Mouse (Mus musculus) frontal cortex, postnatal 36 days (tissue): ENCODE results near the gene Vps52.

ENCODE experiments used
- DNase-seq, 2 experiments: peaks; one replicate each; pipeline ENCODE4 v3.0.0; 2022; ENCODE audit warnings: low spot score in 2 of 2

The Vps52 gene

GRCm38 (mm10) chr17:34003426-34003825 is 47.8 kb downstream of the Vps52 start:
- no peak for DNase-seq

- DNase-seq: no peak
These were observed 51.0 kb downstream of the Vps52 start for GRCm38 (mm10) chr17:34006570-34006969.

- no peak for DNase-seq
These were observed 54.5 kb downstream of the Vps52 start for GRCm38 (mm10) chr17:34010156-34010555.

GRCm38 (mm10) chr17:34013436-34013835 is 57.8 kb downstream of the Vps52 start:
- no peak for DNase-seq
